Mouse (Mus musculus) liver, adult 2 months (tissue): ENCODE results near the gene Fam131a.

Source experiments
- CTCF ChIP-seq: fragments of 200-500 bp; IDR thresholded peaks from 2 replicates; pipeline ENCODE4 v1.5.1; 2011; ENCODE audit warnings: low read depth, low read length, control low read depth
- POLR2A ChIP-seq: fragments of 200-500 bp; IDR thresholded peaks from 2 replicates; pipeline ENCODE4 v1.6.1; 2011; ENCODE audit warnings: low read length, control low read depth; ENCODE audit not compliant: insufficient read depth; ENCODE audit errors: extremely low read depth

DNA sequence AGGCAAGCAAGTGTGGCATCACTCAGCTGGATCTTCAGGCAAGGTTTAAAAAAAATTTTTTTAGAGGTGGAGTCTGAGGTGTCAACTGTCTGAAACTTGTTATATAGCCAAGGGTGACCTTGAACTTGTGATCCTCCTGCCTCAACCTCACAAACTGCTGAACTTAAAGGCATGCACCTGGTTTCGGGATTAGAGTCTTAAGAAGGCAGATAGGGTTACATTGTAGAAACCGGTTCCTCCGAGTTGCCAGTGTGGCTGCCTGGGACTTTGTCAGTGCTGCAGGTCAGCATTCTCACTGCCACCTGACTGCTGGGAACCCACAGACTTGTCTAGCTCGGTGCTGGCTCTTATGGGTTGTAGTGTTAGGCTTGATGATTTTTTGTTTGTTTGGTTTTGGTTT is 30.2 kb downstream of the Fam131a start:
- TF ChIP-seq POLR2A (no peak), CTCF (no peak)
